Mouse (Mus musculus) embryonic fibroblast, embryonic 13.5 days (primary cell): ENCODE data around the gene Ss18l1. TPM values are rescaled to one million over a fixed set of nuclear protein-coding genes. Genes with fewer than 3 reads are reported as not detected.

Experiments
- H3K27ac ChIP-seq: 2 replicates; pipeline ENCODE4 v1.5.1; 2012; ENCODE audit warnings: low read length, control low read depth, inconsistent platforms; ENCODE audit not compliant: insufficient read depth
- H3K4me1 ChIP-seq: 2 replicates; pipeline ENCODE4 v1.6.1; 2011; ENCODE audit warnings: low read length; ENCODE audit not compliant: control insufficient read depth, insufficient read depth
- H3K4me3 ChIP-seq: 2 replicates; pipeline ENCODE4 v1.5.1; 2011; ENCODE audit warnings: mild to moderate bottlenecking, control low read depth, low read length; ENCODE audit not compliant: insufficient read depth
- CTCF ChIP-seq: IDR thresholded peaks from 2 replicates; pipeline ENCODE4 v1.5.1; 2011; ENCODE audit warnings: mild to moderate bottlenecking, control low read depth, low read length, moderate library complexity, borderline replicate concordance; ENCODE audit not compliant: insufficient read depth
- POLR2A ChIP-seq: IDR thresholded peaks from 2 replicates; pipeline ENCODE4 v1.6.1; 2011; ENCODE audit warnings: low read depth, mild to moderate bottlenecking, control low read depth, low read length, moderate library complexity
- polyA plus RNA-seq: library from polyadenylated mRNA; stranded (reverse); fragments of >200 nt; gene quantifications from 2 replicates; pipeline ENCODE4 v1.2.4, GENCODE M21; 2011; ENCODE audit warnings: low read depth; ENCODE audit not compliant: missing spikeins, insufficient read length

The Ss18l1 gene
- polyA plus RNA-seq: 3.4 and 3.9 TPM in 2 replicates

GRCm38 (mm10) chr2:180042256-180042857 is at the start of gene Ss18l1, which contains the start of gene Psma7:
Gene Ss18l1 (plus strand): TSS chr2:180042509.
Gene Psma7 (minus strand): TSS chr2:180042433.
- Histone ChIP-seq H3K27ac (peak within 1 kb of the TSS; percentile 55), H3K4me1 (peaks cover 17% of the 10 kb centered on the region; the same call in 1 of the 2 replicates), H3K4me3 (peak within 1 kb of the TSS; percentile 86)
- TF ChIP-seq CTCF: no peak
- peak; percentile 89; the same call in 1 of the 2 replicates for TF ChIP-seq POLR2A

GRCm38 (mm10) chr2:179993071-179993470 is 49.2 kb upstream of the Ss18l1 start:
- TF ChIP-seq POLR2A: no peak
- TF ChIP-seq CTCF: no peak
- no peak overlapping the region for H3K4me3 ChIP-seq
- H3K27ac ChIP-seq: no peak overlapping the region
- H3K4me1 ChIP-seq: no peaks in the 10 kb centered on the region

- Histone ChIP-seq H3K4me1 (no peaks in the 10 kb centered on the region; the same call in 1 of the 2 replicates), H3K4me3 (no peak overlapping the region)
- no peak for TF ChIP-seq POLR2A
- no peak for TF ChIP-seq CTCF
These were observed 43.9 kb upstream of the Ss18l1 start for GRCm38 (mm10) chr2:179998431-179998830.

GRCm38 (mm10) chr2:180001635-180002034 is 40.7 kb upstream of the Ss18l1 start:
- TF ChIP-seq CTCF (no peak), POLR2A (no peak)
- H3K27ac ChIP-seq: no peak overlapping the region
- no peaks in the 10 kb centered on the region; the same call in 1 of the 2 replicates for H3K4me1 ChIP-seq
- H3K4me3 ChIP-seq: no peak overlapping the region

More at GRCm38 (mm10) chr2:179998431-179998830, 43.9 kb upstream of the Ss18l1 start:
- no peak overlapping the region for H3K27ac ChIP-seq

- Histone ChIP-seq H3K4me1 (no peaks in the 10 kb centered on the region), H3K4me3 (no peak overlapping the region), H3K27ac (no peak overlapping the region)
- no peak for TF ChIP-seq POLR2A
- no peak for TF ChIP-seq CTCF
These were observed 36.5 kb upstream of the Ss18l1 start for GRCm38 (mm10) chr2:180005656-180006351.

- Histone ChIP-seq H3K4me1 (no peaks in the 10 kb centered on the region), H3K4me3 (no peak overlapping the region), H3K27ac (no peak overlapping the region)
- TF ChIP-seq CTCF (no peak), POLR2A (no peak)
These were observed 35.8 kb upstream of the Ss18l1 start for GRCm38 (mm10) chr2:180006352-180007017.

- no peak overlapping the region for H3K4me3 ChIP-seq
- TF ChIP-seq POLR2A: no peak
- no peak for TF ChIP-seq CTCF
- H3K27ac ChIP-seq: no peak overlapping the region
- H3K4me1 ChIP-seq: no peaks in the 10 kb centered on the region
These were observed 31.6 kb upstream of the Ss18l1 start for GRCm38 (mm10) chr2:180010686-180011085.

- TF ChIP-seq CTCF: no peak
- TF ChIP-seq POLR2A: no peak
- Histone ChIP-seq H3K27ac (no peak overlapping the region), H3K4me3 (no peak overlapping the region), H3K4me1 (no peaks in the 10 kb centered on the region)
These were observed 30.9 kb upstream of the Ss18l1 start for GRCm38 (mm10) chr2:180011370-180011769.

GRCm38 (mm10) chr2:180013686-180014085 is 28.6 kb upstream of the Ss18l1 start:
- H3K4me1 ChIP-seq: no peaks in the 10 kb centered on the region
- H3K4me3 ChIP-seq: no peak overlapping the region
- no peak for TF ChIP-seq POLR2A
- no peak overlapping the region for H3K27ac ChIP-seq
